8 mouse cellular contexts compared by ENCODE assay signal in genomic region chr11:50827010-50827953, GRCm38 (mm10). TPM values are rescaled to one million over a fixed set of nuclear protein-coding genes. Genes with fewer than 3 reads are reported as not detected.
DNase-seq lines count a peak whose midpoint lies in the region; ATAC-seq lines count a peak whose summit lies in the region.

TSS of gene Zfp354c (minus strand) at chr11:50827724.

- H3K9me3 ChIP-seq in intestine, embryonic 16.5 days (ENCODE audit: control insufficient read depth, low read length): no peaks in the 10 kb centered on the region

- H3K4me3 ChIP-seq in intestine, embryonic 16.5 days (ENCODE audit: low read length): peak within 1 kb of the TSS; percentile 66

- H3K27me3 ChIP-seq in intestine, embryonic 16.5 days (replicated peaks; ENCODE audit: control insufficient read depth, insufficient read depth, low read length): no peaks in the 10 kb centered on the region

- peak; percentile 89 for DNase-seq in adrenal gland, adult 2 months
- peak; percentile 94 for DNase-seq in embryo, embryonic 10.5 days (ENCODE audit: low spot score)
- DNase-seq in gastrocnemius, postnatal 36 days: peak; percentile 78 to 84
- DNase-seq in left cerebral cortex, postnatal 25 days (ENCODE audit: low spot score in 2 of 2): peak; percentile 87 to 93
- peak; percentile 87 for DNase-seq in mesoderm, embryonic 11.5 days (ENCODE audit: low read depth, low spot score)
- DNase-seq in right cerebral cortex, postnatal 36 days (ENCODE audit: low spot score in 2 of 2): peak; percentile 86
- DNase-seq in urinary bladder, postnatal 4 days (ENCODE audit: low spot score in 2 of 2): peak; percentile 74 to 85

- peaks cover 6% of the 10 kb centered on the region for H3K4me1 ChIP-seq in intestine, embryonic 16.5 days (ENCODE audit: control insufficient read depth, insufficient read depth, low read length)

- H3K36me3 ChIP-seq in intestine, embryonic 16.5 days (ENCODE audit: control insufficient read depth, insufficient read depth, low read length): no peaks in the 10 kb centered on the region; the same call in 1 of the 2 replicates

- H3K9ac ChIP-seq in intestine, embryonic 16.5 days (ENCODE audit: low read depth, low read length): peak within 1 kb of the TSS; percentile 77

- intact Hi-C loops in gastrocnemius, postnatal 36 days (cut with DNase I): loop anchor here (5.0 kb wide), 1 partner anchor 105 kb away; the partner anchor contains the start of gene Zfp354b
- intact Hi-C loops in left cerebral cortex, postnatal 25 days (cut with DNase I): loop anchor here (5.0 kb wide), 3 partner anchors 60 to 105 kb away; partner anchors contain the start of genes Zfp2, Zfp354b and Zfp454

- WGBS in intestine, embryonic 16.5 days: under 1% methylated on average over 43 of the region's 45 CpGs

- ATAC-seq in intestine, embryonic 16.5 days: peak; percentile 98

- no peak within 1 kb of the TSS for H3K27ac ChIP-seq in intestine, embryonic 16.5 days (ENCODE audit: low read length)

- peak within 1 kb of the TSS; percentile 58 for H3K4me2 ChIP-seq in intestine, embryonic 16.5 days (ENCODE audit: low read depth, low read length)

RNA-seq across cellular contexts. Expression of gene Zfp354c, which starts in this region (rescaled TPM):
- 1 to 10 TPM; 2.6 to 6.1 TPM for total RNA-seq in adrenal gland, adult 2 months (2021)
- 0.40 and 0.62 TPM in 2 replicates for polyA plus RNA-seq in adrenal gland, adult 2 months (2012; rRNA removed)
- total RNA-seq in gastrocnemius, postnatal 36 days (2021): 1 to 10 TPM; 3.8 to 5.3 TPM
- polyA plus RNA-seq in intestine, embryonic 16.5 days (2015; fragmentation: Nextera tagmentation; extraction: Ambion mirVana): 11.1 and 11.6 TPM in 2 replicates
- total RNA-seq in left cerebral cortex, postnatal 25 days (2021): 10 to 100 TPM; 46.5 to 48.5 TPM

Comparison
In these comparisons a context has a peak if more than half of its experiments do, and no peak if none do; other contexts are left out.
1. RNA of gene Zfp354c (total RNA-seq): 46.5 to 48.5 TPM in left cerebral cortex, postnatal 25 days; 2.6 to 6.1 TPM in adrenal gland, adult 2 months and 3.8 to 5.3 TPM in gastrocnemius, postnatal 36 days; every median in the first group is over 4 times any median in the second.
2. Peak in every context shown above with its lines, with median percentiles within 50 percentile points of each other: DNase-seq.